Mouse (Mus musculus) forebrain, embryonic 14.5 days (tissue): ENCODE data around the gene Bbs9. TPM values are rescaled to one million over a fixed set of nuclear protein-coding genes. Genes with fewer than 3 reads are reported as not detected.

Source experiments
- ATAC-seq: fragments of 200-750 bp; cut with Nextera tagmentation; 2 replicates; pipeline ENCODE4 v1.8.0; 2017; ENCODE audit warnings: mild to moderate bottlenecking, moderate library complexity
- DNase-seq: peaks from one replicate; pipeline ENCODE4 v3.0.0-alpha.2; 2015; ENCODE audit warnings: low spot score
- H3K27ac ChIP-seq: fragments of 300-500 bp; sonication (generic); 2 replicates; pipeline ENCODE4 v1.5.1; 2014; ENCODE audit warnings: low read depth, mild to moderate bottlenecking, control low read depth, low read length, moderate library complexity
- H3K27me3 ChIP-seq: fragments of 300-500 bp; sonication (generic); replicated peaks from 2 replicates; pipeline ENCODE4 v1.6.1; 2014; ENCODE audit warnings: low read length, control low read depth, mixed read lengths; ENCODE audit not compliant: control insufficient read depth, insufficient read depth
- H3K36me3 ChIP-seq: fragments of 300-500 bp; sonication (generic); 2 replicates; pipeline ENCODE4 v1.6.1; 2014; ENCODE audit warnings: low read length, control low read depth; ENCODE audit not compliant: control insufficient read depth, insufficient read depth
- H3K4me1 ChIP-seq: fragments of 300-500 bp; sonication (generic); 2 replicates; pipeline ENCODE4 v1.6.1; 2014; ENCODE audit warnings: antibody characterized with exemption, low read length, control low read depth; ENCODE audit not compliant: control insufficient read depth, insufficient read depth
- H3K4me2 ChIP-seq: fragments of 300-500 bp; sonication (generic); 2 replicates; pipeline ENCODE4 v1.6.1; 2014; ENCODE audit warnings: mild to moderate bottlenecking, control low read depth, low read length
- H3K4me3 ChIP-seq: fragments of 300-500 bp; sonication (generic); 2 replicates; pipeline ENCODE4 v1.5.1; 2014; ENCODE audit warnings: low read depth, low read length, control low read depth
- H3K9ac ChIP-seq: fragments of 300-500 bp; sonication (generic); 2 replicates; pipeline ENCODE4 v1.6.1; 2014; ENCODE audit warnings: mild to moderate bottlenecking, low read length, control low read depth, moderate library complexity
- H3K9me3 ChIP-seq: fragments of 300-500 bp; sonication (generic); replicated peaks from 2 replicates; pipeline ENCODE4 v1.6.1; 2016; ENCODE audit warnings: low read length, control low read depth, mixed read lengths; ENCODE audit not compliant: control insufficient read depth
- WGBS: fragments of 180-500 bp; shearing (Covaris S2); extraction: QIAGEN DNeasy Blood & Tissue Kit; methylation state at CpG from one replicate; pipeline ENCODE4 v1.1.7; 2014; 5-methylcytosine and 5-hydroxymethylcytosine counted together
- polyA plus RNA-seq: library from polyadenylated mRNA; unstranded; fragments of >200 nt; fragmentation: Nextera tagmentation; extraction: Ambion mirVana; gene quantifications from 2 replicates; pipeline ENCODE4 v1.2.1, GENCODE M21; 2014

Gene Bbs9
- polyA plus RNA-seq, 1 experiment from 2014 or later = 18.1 TPM

DNA sequence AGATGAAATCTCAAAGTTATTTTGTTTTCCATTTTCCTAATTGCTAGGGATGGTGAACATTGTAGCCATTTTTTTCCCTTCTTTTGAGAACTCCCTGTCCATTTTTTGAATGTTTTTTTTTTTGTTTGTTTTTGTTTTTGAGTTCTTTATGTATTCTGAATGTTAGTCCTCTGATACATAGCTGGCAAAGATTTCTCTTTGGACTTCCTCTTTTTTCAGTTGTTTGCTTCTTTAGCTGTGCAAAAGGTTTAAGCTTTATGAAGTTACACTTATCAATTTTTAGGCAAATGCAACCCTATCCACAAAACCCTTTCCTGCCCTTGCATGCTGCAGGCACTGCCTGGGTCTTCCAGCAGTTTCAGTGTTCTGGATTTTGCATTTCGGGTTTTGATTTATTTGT is 143.7 kb downstream of the Bbs9 start:
- Histone ChIP-seq H3K4me3 (no peak overlapping the region), H3K9ac (no peak overlapping the region), H3K4me2 (no peak overlapping the region), H3K4me1 (no peaks in the 10 kb centered on the region), H3K36me3 (no peaks in the 10 kb centered on the region), H3K9me3 (no peaks in the 10 kb centered on the region), H3K27ac (no peak overlapping the region), H3K27me3 (no peaks in the 10 kb centered on the region)
- 100% methylated on average over 1 of the region's 1 CpGs for WGBS
- DNase-seq (no peak), ATAC-seq (no peak)

- H3K9ac ChIP-seq = no peak overlapping the region
- H3K4me1 ChIP-seq = no peaks in the 10 kb centered on the region
- H3K36me3 ChIP-seq = no peaks in the 10 kb centered on the region
- no peaks in the 10 kb centered on the region for H3K9me3 ChIP-seq
- no peak overlapping the region for H3K27ac ChIP-seq
- H3K4me2 ChIP-seq = no peak overlapping the region
- 53% methylated on average over 9 of the region's 9 CpGs for WGBS
- ATAC-seq (no peak), DNase-seq (peak; percentile 71)
- no peaks in the 10 kb centered on the region for H3K27me3 ChIP-seq
- no peak overlapping the region for H3K4me3 ChIP-seq
These were observed 149.5 kb downstream of the Bbs9 start for GRCm38 (mm10) chr9:22624966-22625365.

DNA sequence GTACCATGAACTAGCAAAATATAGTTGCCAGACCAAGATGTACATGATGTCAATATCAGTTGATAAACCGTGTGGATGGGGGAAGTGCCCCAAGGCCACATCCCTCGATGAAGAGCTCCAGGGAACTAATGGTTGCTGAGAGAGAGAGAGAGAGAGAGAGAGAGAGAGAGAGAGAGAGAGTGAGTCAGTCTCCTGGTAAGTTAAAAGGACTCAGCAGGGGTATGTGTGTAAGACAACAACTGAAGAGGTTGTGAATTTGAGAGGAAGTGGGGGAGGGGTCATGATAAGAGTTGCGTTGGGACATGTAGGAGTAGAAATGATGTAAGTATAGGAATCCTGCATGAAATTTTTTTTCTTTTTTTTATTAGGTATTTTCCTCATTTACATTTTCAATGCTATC is 150.5 kb downstream of the Bbs9 start:
- DNase-seq = no peak
- Histone ChIP-seq H3K27me3 (no peaks in the 10 kb centered on the region), H3K4me3 (no peak overlapping the region), H3K4me2 (no peak overlapping the region), H3K27ac (no peak overlapping the region), H3K9ac (no peak overlapping the region), H3K4me1 (no peaks in the 10 kb centered on the region), H3K9me3 (no peaks in the 10 kb centered on the region), H3K36me3 (no peaks in the 10 kb centered on the region)
- no peak for ATAC-seq
- 90% methylated on average over 3 of the region's 3 CpGs for WGBS

DNA sequence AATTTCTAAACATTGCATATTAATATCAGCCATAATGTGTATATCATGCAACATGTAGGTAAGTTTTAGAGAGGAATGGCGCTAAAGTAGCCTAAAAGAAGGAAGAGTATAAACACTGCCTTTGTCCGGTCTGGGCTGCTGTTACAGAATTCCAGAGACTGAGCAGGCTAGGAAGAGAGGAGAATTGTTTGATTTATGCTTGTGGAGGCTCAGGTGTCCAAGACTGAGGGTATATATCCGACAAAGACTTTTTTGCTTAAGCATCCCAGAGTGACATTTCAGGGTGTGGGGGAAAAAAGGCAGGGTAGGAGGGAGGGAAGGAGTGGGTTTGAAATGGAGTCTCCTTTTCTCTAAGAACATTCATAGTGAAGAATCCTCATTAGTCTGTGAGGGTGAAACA is 152.4 kb downstream of the Bbs9 start:
- no peak overlapping the region for H3K4me2 ChIP-seq
- H3K4me3 ChIP-seq = no peak overlapping the region
- no peak overlapping the region for H3K9ac ChIP-seq
- no peaks in the 10 kb centered on the region for H3K4me1 ChIP-seq
- H3K27me3 ChIP-seq = no peaks in the 10 kb centered on the region
- H3K36me3 ChIP-seq = no peaks in the 10 kb centered on the region
- WGBS = 91% methylated on average over 3 of the region's 3 CpGs
- H3K9me3 ChIP-seq = no peaks in the 10 kb centered on the region
- H3K27ac ChIP-seq = no peak overlapping the region
- no peak for DNase-seq
- ATAC-seq = no peak

GRCm38 (mm10) chr9:22632800-22633485 is 157.4 kb downstream of the Bbs9 start:
- no peak overlapping the region for H3K9ac ChIP-seq
- ATAC-seq = no peak
- no peaks in the 10 kb centered on the region for H3K36me3 ChIP-seq
- no peak for DNase-seq
- H3K4me2 ChIP-seq = no peak overlapping the region
- no peaks in the 10 kb centered on the region for H3K27me3 ChIP-seq
- no peaks in the 10 kb centered on the region for H3K9me3 ChIP-seq
- H3K4me3 ChIP-seq = no peak overlapping the region
- no peak overlapping the region for H3K27ac ChIP-seq
- WGBS = 93% methylated on average over 9 of the region's 9 CpGs
- H3K4me1 ChIP-seq = no peaks in the 10 kb centered on the region

DNA sequence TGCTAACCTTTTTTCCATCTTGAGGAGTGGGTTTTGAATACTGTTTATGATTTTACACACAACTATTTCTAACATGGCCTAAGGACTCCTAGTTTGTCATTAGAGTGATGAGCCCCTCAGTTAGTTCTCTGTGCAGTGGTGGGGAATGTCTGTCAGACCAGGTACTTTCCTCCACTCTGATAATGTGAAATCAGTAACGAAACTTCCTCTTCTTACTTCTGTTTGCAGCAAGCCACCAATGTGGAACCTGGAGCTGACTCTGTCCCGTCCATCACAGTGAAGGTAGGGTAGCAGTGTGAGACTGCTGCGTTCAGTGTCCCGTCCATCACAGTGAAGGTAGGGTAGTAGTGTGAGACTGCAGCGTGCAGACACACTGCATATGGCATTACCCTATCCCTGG is 163.0 kb downstream of the Bbs9 start:
- no peaks in the 10 kb centered on the region for H3K36me3 ChIP-seq
- no peaks in the 10 kb centered on the region for H3K9me3 ChIP-seq
- ATAC-seq (no peak), DNase-seq (no peak)
- H3K9ac ChIP-seq = no peak overlapping the region
- H3K4me2 ChIP-seq = no peak overlapping the region
- H3K4me1 ChIP-seq = no peaks in the 10 kb centered on the region
- H3K27ac ChIP-seq = no peak overlapping the region
- WGBS = 90% methylated on average over 5 of the region's 5 CpGs
- no peak overlapping the region for H3K4me3 ChIP-seq
- no peaks in the 10 kb centered on the region for H3K27me3 ChIP-seq

- Histone ChIP-seq H3K36me3 (no peaks in the 10 kb centered on the region), H3K4me2 (no peak overlapping the region), H3K27me3 (no peaks in the 10 kb centered on the region), H3K4me3 (no peak overlapping the region), H3K9ac (no peak overlapping the region), H3K27ac (no peak overlapping the region), H3K9me3 (no peaks in the 10 kb centered on the region), H3K4me1 (no peaks in the 10 kb centered on the region)
- WGBS = 60% methylated on average over 13 of the region's 13 CpGs
- no peak for ATAC-seq
- no peak for DNase-seq
These were observed 165.3 kb downstream of the Bbs9 start for GRCm38 (mm10) chr9:22640683-22641431.

DNA sequence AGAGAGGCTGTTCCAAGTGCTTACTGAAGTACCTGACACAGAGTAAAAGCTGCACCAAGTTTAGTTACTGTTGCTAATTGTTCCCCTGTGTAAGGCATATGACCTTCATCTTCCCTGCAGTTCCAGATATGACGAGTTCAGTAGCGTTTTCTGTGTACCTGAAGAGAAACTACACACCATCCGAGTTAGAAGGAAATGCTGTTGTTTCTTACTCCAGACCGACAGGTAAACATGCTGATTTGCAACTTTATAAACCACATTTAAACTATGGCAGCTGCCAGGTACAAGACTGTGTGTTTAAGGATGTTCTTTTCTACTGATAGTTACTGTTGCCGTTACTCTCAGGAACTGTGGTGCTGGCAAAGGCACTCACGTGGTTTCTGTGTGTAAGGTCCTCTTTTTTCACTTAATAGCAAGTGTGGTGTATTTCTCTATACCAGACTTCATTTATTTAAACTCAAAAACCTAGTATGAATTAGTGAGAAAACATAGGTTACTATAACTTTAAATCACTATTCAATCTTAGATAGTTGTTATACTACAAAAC is 170.4 kb downstream of the Bbs9 start:
- DNase-seq (no peak), ATAC-seq (no peak)
- no peak overlapping the region for H3K4me2 ChIP-seq
- no peak overlapping the region for H3K27ac ChIP-seq
- no peak overlapping the region for H3K9ac ChIP-seq
- H3K36me3 ChIP-seq = no peaks in the 10 kb centered on the region
- 90% methylated on average over 6 of the region's 6 CpGs for WGBS
- H3K4me1 ChIP-seq = no peaks in the 10 kb centered on the region
- H3K27me3 ChIP-seq = no peaks in the 10 kb centered on the region
- no peak overlapping the region for H3K4me3 ChIP-seq
- H3K9me3 ChIP-seq = no peaks in the 10 kb centered on the region

GRCm38 (mm10) chr9:22646461-22646860 is 170.9 kb downstream of the Bbs9 start:
- WGBS = 90% methylated on average over 3 of the region's 3 CpGs

More at GRCm38 (mm10) chr9:22646461-22646860, 170.9 kb downstream of the Bbs9 start:
- Histone ChIP-seq H3K27ac (no peak overlapping the region), H3K4me2 (no peak overlapping the region), H3K9ac (no peak overlapping the region), H3K9me3 (no peaks in the 10 kb centered on the region), H3K36me3 (no peaks in the 10 kb centered on the region), H3K4me3 (no peak overlapping the region), H3K4me1 (no peaks in the 10 kb centered on the region), H3K27me3 (no peaks in the 10 kb centered on the region)
- no peak for ATAC-seq
- no peak for DNase-seq
